Mouse (Mus musculus): Measurements from ENCODE around the gene Rbms3. TPM values are rescaled to one million over a fixed set of nuclear protein-coding genes. Genes with fewer than 3 reads are reported as not detected.

Gene Rbms3
- total RNA-seq, 2 experiments from 2014 or later = 15.1 to 16.3 TPM

GRCm38 (mm10) chr9:116702611-116703010 is 927.1 kb downstream of the Rbms3 start:
- DNase-seq (ENCODE audit: low spot score in 2 of 2) = no peak
- no peak for TF ChIP-seq CTCF (conservative IDR thresholded peaks at IDR 0.05)
- no peak overlapping the region for H3K27ac ChIP-seq
- no peak overlapping the region for H3K4me3 ChIP-seq

GRCm38 (mm10) chr9:116701511-116702179 is 928.1 kb downstream of the Rbms3 start:
- DNase-seq (ENCODE audit: low spot score in 2 of 2) = no peak
- Histone ChIP-seq H3K27ac (no peak overlapping the region), H3K4me3 (no peak overlapping the region)
- TF ChIP-seq CTCF (conservative IDR thresholded peaks at IDR 0.05) = no peak

DNA sequence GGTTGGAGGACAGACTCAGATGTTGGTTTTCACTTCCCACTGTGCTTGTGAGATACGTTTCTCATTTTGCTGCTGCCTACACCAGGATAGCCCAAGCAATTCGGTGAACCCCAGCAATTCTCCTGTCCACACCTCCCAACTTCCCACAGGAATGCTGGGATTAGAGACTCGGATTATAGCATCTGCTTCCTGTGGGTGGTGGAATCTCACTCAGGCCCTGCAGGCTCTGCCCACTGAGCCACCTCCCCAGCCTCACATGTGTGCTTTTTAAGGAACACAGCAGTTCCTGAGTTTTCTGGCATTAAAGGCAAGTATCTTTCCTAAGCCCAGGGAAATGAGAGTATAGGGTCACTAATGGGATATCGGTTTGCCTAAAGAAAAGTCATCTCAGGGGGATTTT is 941.1 kb downstream of the Rbms3 start:
- DNase-seq (ENCODE audit: low spot score in 2 of 2) = no peak
- TF ChIP-seq CTCF (conservative IDR thresholded peaks at IDR 0.05) = no peak
- H3K27ac ChIP-seq = no peak overlapping the region
- no peak overlapping the region for H3K4me3 ChIP-seq

DNA sequence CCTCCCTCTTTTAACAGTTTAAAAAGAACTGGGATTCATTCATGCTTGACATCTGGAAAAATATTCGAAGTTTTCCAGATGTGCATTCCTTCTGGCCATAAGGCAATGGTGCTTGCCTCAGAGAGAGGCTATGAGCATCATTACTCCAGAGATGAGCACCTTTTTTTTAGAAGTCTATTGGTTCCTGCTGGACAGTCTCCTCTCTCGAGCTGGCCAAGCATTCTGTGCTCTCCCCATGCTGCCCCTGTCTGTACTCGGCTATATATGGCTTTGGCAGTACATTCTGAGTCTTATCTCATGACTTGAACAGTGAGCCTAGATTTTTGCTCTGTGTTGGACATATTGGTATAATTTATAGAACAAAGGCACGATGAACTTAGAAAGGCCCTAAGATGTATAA is 952.6 kb downstream of the Rbms3 start:
- Histone ChIP-seq H3K27ac (peak overlapping the region; percentile 43; the same call in 1 of the 2 replicates), H3K4me3 (no peak overlapping the region)
- no peak for TF ChIP-seq CTCF (conservative IDR thresholded peaks at IDR 0.05)
- no peak for DNase-seq (ENCODE audit: low spot score in 2 of 2)

- TF ChIP-seq CTCF (conservative IDR thresholded peaks at IDR 0.05) = no peak
- peak; percentile 33 to 37 for DNase-seq (ENCODE audit: low spot score in 2 of 2)
- peak overlapping the region; percentile 5; the same call in 1 of the 2 replicates for H3K27ac ChIP-seq
Measured at GRCm38 (mm10) chr9:116676445-116676844, 953.3 kb downstream of the Rbms3 start.

GRCm38 (mm10) chr9:116674191-116674590 is 955.5 kb downstream of the Rbms3 start:
- Histone ChIP-seq H3K4me3 (no peak overlapping the region), H3K27ac (no peak overlapping the region)
- no peak for DNase-seq (ENCODE audit: low spot score in 2 of 2)
- TF ChIP-seq CTCF (conservative IDR thresholded peaks at IDR 0.05) = no peak

More at GRCm38 (mm10) chr9:116676445-116676844, 953.3 kb downstream of the Rbms3 start:
- no peak overlapping the region for H3K4me3 ChIP-seq

DNA sequence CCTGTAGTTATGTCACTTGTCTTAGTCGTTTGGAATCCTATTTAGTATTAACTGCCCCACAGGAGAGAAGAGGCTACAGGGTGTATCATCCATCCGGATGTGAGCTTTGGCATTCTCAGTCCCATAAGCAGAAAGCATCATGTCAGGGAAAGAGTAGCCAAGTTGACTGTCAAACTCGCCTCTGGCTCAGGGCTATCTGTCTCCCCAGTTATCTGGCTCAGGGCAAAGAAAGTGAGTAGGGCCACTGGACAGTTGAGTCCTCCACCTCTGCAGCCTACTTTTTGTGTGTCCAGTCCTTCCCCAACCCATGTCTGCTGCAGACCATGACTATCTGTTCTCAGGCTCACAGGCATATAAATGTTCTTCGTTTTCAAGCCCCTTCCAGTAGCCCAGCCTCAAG is 968.7 kb downstream of the Rbms3 start:
- DNase-seq (ENCODE audit: low spot score in 2 of 2) = no peak
- no peak overlapping the region for H3K4me3 ChIP-seq
- no peak overlapping the region for H3K27ac ChIP-seq
- no peak for TF ChIP-seq CTCF (conservative IDR thresholded peaks at IDR 0.05)

DNA sequence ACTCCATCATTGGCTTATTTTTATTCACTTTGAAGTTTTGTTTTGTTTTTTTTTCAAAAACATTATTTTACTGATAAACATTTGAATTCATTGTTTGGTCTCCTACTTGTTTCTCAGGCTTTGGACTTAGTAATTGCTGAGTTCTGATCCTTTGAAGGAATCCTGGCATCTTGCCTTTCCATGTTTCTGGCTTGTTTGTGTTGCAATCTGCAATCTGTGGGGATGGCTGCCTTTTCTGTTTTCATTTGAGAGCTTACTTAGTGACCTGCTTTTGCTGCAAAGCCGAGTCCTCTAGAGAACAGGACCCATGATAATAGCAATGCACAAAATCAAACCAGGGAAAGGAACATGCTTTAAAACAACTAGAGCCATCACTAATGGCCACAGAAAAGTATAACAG is 969.8 kb downstream of the Rbms3 start:
- no peak for DNase-seq (ENCODE audit: low spot score in 2 of 2)

GRCm38 (mm10) chr9:116657141-116657540 is 972.6 kb downstream of the Rbms3 start:
- H3K27ac ChIP-seq = no peak overlapping the region
- no peak for DNase-seq (ENCODE audit: low spot score in 2 of 2)
- no peak for TF ChIP-seq CTCF (conservative IDR thresholded peaks at IDR 0.05)
- no peak overlapping the region for H3K4me3 ChIP-seq

More for the DNA sequence above, 969.8 kb downstream of the Rbms3 start:
- no peak for TF ChIP-seq CTCF (conservative IDR thresholded peaks at IDR 0.05)
- H3K4me3 ChIP-seq = no peak overlapping the region
- H3K27ac ChIP-seq = no peak overlapping the region

- TF ChIP-seq CTCF (conservative IDR thresholded peaks at IDR 0.05) = peak; percentile 42
- no peak overlapping the region for H3K4me3 ChIP-seq
- no peak overlapping the region for H3K27ac ChIP-seq
- no peak for DNase-seq (ENCODE audit: low spot score in 2 of 2)
Measured at GRCm38 (mm10) chr9:116651414-116651813, 978.3 kb downstream of the Rbms3 start.

DNA sequence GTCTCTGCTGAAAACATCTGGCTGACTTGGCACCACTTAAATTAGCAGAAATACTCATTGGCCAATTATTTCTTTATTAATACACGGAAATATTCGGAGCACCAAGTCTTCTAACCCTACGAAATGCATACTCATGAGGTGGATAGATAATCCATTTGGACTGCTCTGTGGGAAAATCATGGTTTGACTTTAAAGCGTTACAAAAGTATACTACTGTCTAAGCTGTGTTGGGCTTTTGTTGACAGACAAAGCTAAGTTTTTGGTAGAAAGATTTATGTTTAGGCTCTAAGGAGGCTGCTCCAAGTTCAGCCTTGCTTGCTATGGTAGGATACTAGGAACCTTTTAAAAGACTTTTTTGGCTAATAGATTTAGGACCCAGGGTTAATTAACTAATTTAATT is 979.8 kb downstream of the Rbms3 start:
- no peak overlapping the region for H3K27ac ChIP-seq

GRCm38 (mm10) chr9:116649086-116649792 is 980.5 kb downstream of the Rbms3 start:
- no peak for TF ChIP-seq CTCF (conservative IDR thresholded peaks at IDR 0.05)
- no peak for DNase-seq (ENCODE audit: low spot score in 2 of 2)
- Histone ChIP-seq H3K27ac (no peak overlapping the region), H3K4me3 (no peak overlapping the region)

More for the DNA sequence above, 979.8 kb downstream of the Rbms3 start:
- DNase-seq (ENCODE audit: low spot score in 2 of 2) = no peak
- H3K4me3 ChIP-seq = no peak overlapping the region
- no peak for TF ChIP-seq CTCF (conservative IDR thresholded peaks at IDR 0.05)

DNA sequence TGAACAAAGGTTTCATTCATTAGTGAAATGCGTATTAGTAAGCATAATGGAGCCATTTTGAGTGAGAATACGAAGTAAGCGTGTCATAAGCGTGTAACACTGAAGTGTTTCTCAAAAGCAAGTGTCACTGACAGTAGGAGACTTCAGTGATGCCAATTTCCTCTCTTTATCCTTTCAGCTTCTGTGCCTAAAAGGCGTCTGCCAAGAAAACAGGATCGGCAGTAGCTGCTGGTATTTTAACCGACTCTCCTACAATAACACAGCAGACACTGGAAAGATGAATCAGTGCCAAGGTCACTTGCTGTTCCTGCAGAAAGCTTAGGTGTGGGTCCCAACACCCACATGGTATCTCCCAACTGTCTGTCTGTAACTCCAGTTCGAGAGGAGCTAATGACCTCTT is 985.1 kb downstream of the Rbms3 start:
- no peak overlapping the region for H3K4me3 ChIP-seq
- no peak for DNase-seq (ENCODE audit: low spot score in 2 of 2)
- no peak overlapping the region for H3K27ac ChIP-seq
- no peak for TF ChIP-seq CTCF (conservative IDR thresholded peaks at IDR 0.05)

GRCm38 (mm10) chr9:116640302-116640679 is 989.4 kb downstream of the Rbms3 start:
- H3K4me3 ChIP-seq = no peak overlapping the region
- no peak overlapping the region for H3K27ac ChIP-seq
- no peak for DNase-seq (ENCODE audit: low spot score in 2 of 2)
- TF ChIP-seq CTCF (conservative IDR thresholded peaks at IDR 0.05) = no peak
